Mouse (Mus musculus) G1E (cell line): ENCODE results near the gene Acaca.

Experiments used
- CTCF ChIP-seq: IDR thresholded peaks from 2 replicates; pipeline ENCODE4 v1.5.1; 2012; ENCODE audit warnings: low read depth, low read length, inconsistent platforms, mixed read lengths
- GATA1 ChIP-seq: IDR thresholded peaks from 2 replicates; pipeline ENCODE4 v1.6.1; 2012; ENCODE audit warnings: borderline replicate concordance, low read length, inconsistent platforms, mixed read lengths

DNA sequence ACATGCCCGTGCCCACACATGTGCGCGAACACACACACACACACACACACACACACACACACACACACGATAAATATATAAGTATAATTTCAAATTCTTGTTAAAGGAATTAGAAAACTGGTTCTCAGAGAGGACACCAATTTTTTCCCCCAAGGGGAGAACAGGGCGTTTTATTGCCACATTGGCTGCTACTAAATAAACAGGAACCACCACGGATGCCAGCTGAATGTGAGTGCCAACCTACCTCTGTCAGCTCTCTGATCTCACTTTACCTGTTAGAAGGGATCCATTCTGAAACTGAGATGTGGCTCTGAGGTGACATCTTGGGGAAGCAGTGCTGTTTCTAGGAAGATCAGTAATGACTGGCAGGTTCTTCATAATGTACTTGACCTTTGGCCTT lies 34.7 kb downstream of the Acaca start:
- no peak for TF ChIP-seq CTCF
- TF ChIP-seq GATA1: no peak
